Mouse (Mus musculus) 3T3-L1 (cell line): ENCODE data around the gene Tfcp2.
"Not testable (repeated sequence)": the region's sequence is repeated elsewhere in the genome, so short reads cannot be mapped to it uniquely, and the experiment has no call there.

Experiments used
- DNase-seq: peaks from one replicate; pipeline ENCODE4 v3.0.0-alpha.2; 2015; ENCODE audit warnings: low read depth, low spot score

Gene Tfcp2

DNA sequence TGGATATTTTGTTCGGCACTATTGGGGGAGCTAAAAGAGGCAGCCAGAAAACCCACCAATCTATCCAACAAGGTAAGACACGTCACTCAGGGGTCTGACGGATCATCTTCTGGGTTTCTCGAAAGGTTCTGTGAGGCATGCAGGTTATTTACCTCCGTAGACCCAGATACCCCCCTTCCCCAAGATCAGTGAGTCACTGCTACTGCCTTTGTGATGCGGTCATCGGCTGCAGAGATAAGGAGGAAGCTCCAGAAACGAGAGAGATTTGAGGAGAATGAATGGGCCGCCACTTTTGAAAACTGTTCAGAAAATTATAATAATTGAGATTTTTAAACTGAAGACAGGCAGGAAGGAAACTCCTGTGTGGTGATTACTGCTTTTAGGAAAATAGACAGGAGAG is 4.6 kb upstream of the Tfcp2 start:
- no peak for DNase-seq

DNA sequence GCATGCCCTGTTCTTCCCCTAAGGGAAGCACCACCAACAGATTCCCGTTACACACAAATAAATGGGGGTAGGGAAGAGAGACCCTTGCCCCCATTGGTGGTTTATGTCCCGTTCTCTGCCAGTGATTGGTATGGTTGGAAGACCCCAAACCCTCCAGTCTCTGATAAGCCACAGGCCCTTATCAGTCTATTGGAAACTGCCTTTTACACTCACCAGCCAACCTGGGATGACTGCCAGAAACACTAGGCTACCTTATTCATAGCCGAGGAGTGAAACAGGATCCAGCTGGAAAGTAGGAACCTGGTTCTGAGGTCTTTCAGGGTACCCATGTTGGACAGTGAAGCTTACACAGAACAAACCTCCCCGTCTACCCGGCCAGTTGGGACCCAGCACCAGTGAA is 4.2 kb upstream of the Tfcp2 start:
- DNase-seq, result peak; percentile 21

DNA sequence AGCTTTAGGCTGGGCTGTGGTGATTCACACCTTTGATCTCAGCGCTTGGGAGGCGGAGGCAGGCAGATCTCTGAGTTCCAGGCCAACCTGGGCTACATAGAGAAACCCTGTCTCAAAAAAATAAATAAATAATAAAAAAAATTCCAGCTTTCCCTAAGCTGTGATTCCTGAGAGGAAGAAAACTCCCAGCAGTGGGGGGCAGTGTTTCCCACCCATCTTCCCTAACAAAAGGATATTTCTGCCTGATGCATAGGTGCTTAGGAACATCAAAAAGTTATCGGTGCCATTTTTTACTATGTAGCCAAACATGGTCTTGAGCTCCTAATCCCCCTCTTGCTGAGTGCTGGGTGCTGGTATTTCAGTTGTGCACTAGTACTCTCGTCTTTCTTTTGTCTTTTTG is 1.5 kb downstream of the Tfcp2 start:
- peak; percentile 42 for DNase-seq

DNA sequence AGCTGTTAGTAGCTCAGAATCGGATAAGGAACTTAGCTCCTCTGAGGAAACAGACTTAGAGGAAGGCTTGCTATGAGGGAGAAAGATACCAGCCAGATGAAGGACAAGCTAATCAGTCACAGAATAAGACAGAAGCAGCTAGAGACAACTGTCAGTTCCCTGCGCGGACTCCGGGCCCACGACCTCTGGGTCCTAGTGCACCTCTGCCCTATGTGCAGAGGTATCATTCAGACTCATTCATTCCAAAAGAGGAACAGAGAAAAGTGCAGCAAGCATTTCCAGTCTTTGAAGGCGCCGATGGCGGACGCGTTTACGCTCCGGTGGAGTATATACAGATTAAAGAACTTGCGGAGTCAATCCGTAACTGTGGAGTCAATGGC is 8.2 kb downstream of the Tfcp2 start:
- DNase-seq, result not testable (repeated sequence)

DNA sequence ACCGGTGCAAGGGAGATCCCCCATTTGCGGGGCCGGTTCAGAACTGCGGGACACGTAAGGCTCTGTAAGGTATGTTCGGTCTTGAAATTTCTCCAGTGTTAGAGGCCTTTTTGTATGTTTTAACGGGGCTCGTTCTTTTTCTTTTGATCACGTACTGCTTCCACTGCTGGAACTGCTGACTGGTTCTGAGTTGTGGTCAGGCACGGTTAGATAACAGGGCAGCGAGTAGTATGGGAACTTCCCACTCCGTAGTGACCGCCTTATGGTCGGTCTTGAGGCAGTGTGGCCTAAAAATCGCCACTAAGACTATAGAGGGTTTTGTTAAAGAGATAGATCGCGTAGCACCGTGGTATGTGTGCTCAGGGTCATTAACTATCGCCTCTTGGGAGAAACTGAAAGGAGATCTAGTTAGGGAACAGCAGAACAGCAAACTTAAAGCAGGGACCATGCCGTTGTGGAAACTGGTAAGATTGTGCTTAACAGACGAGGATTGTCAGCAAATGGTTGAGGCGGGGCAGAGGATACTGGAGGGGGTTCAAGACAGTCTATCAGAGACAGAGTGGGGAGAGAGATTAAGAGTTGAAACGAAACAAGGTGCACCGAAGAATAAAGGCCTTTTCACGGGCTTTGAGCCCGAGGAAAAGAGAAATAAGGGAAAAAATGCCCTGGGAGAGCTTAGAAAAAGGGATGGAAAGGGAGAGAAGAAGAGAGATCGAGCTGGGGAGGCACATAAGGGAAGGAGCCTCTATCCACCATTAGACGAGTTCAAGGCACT is 8.7 kb downstream of the Tfcp2 start:
- DNase-seq, result not testable (repeated sequence)

DNA sequence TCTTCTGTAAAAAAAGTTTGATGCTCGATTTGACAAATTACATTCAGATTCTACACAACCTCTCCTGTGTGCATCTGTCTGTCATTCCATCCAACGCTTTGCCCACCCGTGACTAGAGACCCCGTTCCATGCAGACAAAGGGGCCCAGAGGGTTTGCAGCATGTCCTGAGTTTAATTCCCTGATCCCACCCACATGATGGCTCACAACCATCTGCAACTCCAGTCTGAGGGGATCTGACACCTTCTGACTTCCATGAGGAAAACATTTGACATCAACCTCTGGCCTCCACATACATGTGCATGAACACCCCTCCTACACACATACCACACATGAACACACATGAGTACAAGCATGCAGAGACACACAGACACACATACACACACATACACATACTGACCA is 10.4 kb downstream of the Tfcp2 start:
- DNase-seq, result no peak

DNA sequence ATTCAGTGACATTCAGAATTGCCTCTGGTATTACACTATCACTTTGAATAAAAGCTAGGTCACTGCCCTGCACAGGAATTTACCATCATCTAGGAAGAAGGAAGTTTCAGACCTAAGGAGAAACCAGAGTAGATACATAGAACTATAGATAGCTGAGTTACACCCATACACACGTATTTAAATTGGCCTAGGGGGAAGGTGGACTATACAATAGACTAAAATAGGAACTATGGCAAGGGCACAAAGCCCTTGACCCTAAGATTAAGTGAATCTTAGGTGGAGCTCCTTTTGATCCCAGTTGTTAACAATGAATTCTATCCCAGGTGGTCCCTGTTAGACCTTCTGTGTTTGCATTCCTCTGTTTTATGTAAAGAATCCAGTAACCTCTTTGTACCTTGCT is 10.8 kb downstream of the Tfcp2 start:
- not testable (repeated sequence) for DNase-seq

DNA sequence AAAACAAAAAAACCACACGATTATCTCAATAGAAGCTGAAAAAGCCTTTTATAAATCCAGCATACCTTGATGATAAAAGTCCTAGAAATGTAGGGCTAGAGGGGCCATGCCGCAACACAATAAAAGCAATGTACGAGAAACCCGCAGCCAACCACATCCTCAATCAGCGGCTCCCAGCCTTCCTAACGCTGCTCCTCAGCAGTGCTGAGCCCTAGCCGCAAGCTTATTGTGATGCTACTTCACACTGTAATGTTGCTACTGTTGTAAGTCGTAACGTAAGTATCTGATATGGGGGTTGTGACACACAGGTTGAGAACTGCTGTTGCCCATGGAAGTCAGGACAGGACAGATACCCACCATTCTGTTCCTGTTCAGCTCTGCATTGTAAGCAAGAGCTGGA is 12.4 kb downstream of the Tfcp2 start:
- DNase-seq, result no peak

DNA sequence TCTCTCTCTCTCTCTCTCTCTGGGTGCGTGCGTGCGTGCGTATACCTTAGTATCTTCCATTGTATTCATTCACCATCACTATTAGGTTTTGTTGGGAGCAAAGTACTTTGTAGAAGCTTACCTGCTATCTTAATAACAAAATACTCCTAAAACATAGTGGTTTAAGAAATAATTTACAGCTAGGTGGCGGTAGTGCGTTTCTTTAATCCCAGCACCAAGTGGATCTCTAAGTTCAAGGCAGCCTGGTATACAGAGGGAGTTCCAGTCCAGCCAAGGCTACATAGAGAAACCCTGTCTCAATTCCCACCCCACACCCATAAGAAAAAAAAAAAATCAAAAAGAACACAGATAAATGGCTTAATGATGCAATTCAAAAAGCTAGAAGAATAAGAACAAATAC is 13.9 kb downstream of the Tfcp2 start:
- DNase-seq, result peak; percentile 85

DNA sequence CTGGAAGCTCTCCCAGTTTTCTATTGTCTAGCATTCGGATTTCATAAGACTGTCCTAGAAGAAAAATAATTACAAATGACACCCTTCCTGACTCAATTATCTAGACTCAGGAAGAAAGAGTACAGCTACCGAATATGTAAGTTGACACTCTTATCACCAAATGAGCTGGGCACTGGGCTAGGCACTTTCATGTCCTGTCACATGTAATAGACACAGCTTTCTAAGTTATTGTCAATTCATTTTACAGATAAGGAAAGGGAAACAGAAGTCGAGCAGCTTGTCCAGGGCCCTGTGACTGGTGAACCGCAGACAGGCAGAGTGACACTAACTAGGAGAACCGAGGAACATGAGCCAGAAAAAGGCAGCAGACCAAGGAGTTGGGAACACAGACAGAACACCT is 23.9 kb downstream of the Tfcp2 start:
- no peak for DNase-seq

DNA sequence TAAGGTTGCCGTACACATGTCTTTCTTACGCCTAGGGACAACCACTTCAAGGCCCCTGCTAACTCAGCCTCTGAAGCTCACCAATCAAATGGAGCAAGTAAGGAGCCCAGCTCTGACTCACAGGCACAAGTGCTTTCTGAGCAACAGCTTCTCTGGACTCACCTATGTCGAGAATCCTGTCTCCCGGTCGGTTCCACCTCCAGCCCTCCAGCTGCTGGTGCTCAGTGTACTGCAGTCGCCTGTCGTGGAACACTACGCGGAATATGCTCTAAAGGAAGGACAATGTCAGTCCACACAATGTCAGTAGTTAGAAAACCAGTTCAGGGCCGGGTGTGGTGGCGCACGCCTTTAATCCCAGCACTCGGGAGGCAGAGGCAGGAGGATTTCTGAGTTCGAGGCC is 26.4 kb downstream of the Tfcp2 start:
- DNase-seq, result no peak

DNA sequence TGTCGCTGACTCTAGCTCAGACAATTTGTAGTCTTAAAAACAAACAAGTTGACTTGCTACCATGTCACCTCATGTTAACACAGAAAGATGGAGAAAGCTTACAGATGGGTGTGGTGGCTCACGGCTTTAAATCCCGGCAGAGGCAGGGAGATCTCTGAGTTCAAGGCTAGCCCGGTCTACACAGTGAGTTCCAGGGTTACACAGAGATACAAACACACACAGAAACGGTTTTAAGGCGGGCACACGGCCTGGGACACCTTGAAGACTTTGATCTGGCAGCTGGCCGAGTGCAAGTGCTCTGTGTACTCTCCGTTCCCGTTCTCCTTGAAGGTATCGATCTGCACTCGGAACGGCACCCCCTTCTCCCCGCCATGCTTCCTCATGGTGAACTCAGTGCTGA is 31.5 kb downstream of the Tfcp2 start:
- no peak for DNase-seq

DNA sequence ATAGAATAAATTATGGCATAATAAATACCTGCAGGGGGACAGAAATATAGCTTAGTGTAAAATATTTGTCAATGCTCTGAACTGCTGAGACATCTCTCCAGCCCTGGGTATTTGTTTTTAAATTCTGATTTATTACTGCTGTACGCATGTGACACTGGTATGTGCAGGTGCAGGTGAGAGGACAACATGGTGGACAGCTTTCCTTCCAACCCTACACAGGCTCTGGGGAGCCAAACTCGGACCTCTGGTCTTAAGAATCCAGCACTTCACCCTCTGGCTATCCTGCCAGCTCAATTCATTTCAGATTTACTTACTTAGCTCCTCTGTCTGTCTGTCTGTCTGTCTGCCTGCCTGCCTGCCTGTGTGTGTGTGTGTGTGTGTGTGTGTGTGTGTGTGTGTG is 36.7 kb downstream of the Tfcp2 start:
- DNase-seq, result no peak

DNA sequence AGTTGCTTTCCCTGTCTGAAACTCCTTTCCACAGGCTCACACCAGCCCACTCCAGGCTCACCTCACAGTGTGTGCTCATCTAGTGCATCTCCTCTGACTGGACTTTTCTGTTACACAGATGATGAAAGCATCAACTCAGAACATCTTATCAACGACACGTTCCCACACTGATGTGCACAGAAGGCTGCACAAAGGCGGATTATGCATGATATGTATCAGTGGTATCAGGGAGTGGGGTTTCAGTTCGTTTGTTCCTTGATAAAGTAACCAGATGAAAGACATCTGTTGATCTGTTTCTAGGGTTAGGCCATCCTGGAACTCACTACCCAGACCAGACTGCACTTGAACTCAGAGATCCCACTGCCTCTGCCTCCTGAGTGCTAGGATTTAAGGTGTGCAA is 38.4 kb downstream of the Tfcp2 start:
- no peak for DNase-seq

DNA sequence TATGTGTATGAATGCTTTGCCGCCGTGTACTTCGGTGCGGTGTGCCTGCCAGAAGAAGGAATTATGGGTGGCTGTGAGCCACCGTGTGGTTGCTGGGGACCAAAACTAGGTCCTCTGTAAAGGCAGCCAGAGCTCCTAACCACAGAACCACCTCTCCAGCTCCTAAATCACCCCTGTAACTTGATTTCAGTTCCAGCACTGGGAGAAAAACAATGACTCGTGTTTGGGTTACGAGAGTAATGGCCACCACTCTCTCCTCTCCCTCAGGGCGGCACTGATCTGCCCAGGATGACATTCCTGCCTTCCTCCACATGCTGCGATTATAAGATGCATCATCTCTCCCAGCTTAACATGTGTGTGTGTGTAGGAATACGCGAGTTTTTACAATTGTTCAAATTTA is 41.7 kb downstream of the Tfcp2 start:
- DNase-seq, result peak; percentile 83

DNA sequence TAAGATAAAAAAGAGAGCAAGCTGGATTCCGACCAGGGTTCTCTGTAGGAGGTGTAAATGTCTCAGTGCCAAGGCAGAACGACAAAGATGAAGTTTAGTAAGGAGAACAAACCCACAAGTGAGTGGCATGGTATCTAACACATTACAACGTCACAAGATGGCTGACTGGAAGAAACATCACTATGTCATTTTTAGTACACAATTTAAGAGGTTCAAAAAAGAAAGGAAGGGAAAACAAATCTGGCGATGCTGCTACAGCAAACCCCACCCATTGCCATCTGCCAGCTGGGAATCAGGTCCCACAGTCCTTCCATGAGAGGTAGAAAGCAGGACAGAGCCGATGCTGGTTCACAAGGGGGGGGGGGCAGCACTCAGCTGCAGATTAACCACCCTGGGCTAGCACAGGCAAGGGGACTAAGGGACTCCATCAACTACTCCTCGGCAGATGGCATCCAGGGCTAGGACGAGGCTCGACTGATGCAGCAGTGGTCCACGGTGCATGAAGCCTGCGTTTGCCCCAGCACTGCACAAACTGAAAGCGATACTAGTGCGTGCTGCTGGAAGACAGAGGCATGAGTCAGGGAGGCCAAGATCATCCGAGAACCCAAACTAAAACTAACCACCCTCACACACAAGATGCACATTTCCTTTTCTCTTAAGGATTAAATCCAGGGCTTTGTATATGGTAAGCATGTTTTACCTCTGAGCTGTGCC is 43.2 kb downstream of the Tfcp2 start:
- peak; percentile 34 for DNase-seq

DNA sequence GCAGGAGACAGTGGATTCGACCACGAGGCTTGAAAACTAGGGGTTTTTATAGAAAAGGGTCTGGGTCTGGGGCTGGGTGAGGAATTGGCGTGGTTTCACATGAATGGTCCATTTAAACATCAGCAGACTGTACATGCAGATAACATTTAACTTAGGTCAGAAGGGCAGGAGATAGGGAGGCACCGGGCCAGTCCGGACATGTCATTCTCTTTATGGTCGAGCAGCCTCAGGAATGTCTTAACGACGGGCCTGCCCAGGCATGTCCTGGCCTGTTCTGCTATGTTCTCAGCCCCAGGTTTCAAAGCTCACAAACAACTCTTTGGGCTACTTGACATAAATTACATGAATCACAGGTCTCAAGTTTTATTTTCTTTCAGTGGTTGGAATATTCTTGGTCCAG is 52.3 kb downstream of the Tfcp2 start:
- not testable (repeated sequence) for DNase-seq

DNA sequence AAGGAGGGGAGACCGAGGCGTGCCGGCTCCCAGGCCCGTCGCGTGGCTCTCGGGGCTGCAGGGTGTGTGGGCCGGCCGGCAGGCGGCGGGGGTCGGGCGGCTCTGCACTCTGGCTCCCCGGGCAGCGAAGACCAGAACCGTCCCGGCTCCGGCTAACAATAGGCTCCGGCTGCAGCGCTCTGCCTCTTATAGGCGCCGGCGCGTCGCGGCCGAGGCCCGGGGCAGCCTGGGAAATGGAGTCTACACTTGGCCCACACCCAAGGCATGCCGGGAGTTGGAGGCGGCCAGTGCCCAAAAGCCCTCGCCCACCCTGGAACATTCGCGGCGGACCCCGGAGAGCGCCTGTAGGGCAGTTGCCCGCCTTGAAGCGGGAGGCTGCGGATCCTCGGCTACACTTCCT is 56.7 kb downstream of the Tfcp2 start, which contains the start of gene Csrnp2:
Gene Csrnp2, minus strand, starts transcription at position 387 of the 400 bp plus-strand sequence.
- DNase-seq, result peak; percentile 87

DNA sequence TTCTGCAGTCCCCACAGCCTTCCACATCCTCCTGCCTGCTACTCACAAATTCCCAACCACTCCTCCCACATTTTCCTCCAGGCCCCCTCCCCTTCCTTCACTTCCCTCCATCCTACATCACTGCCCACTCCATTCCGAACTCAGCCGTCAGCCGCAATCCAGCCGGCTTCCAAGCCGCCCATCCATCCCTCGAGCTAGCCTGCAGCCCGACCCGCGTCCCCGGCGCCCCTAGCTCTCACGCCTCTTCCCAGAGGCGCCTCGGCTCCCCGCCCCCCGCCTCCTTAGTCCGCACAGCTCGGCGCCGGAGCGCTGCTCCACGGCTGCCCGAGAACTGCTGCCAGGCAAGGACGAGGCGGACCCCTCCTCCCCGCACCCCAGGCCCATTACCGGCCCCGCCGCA is 57.2 kb downstream of the Tfcp2 start:
- peak; percentile 60 for DNase-seq

DNA sequence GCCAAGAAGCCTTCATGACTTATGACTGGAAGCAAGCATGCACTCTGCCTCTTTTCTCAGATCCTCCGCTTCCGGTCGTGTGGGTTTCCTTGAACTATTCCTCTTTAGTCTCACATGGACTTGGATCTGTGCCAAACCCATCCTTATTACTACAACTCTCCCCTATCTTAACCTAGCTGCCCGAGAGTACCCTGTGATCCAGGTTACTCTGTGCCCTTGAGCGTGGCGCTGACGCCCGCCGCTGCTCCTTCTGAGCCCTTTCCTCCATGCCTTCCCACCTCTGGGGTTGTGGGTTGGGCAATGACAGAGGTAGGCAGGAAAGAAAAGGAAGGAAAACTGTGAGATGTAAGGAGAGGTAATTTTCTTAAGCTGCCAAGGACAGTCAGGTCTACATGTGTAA is 59.8 kb downstream of the Tfcp2 start:
- no peak for DNase-seq

DNA sequence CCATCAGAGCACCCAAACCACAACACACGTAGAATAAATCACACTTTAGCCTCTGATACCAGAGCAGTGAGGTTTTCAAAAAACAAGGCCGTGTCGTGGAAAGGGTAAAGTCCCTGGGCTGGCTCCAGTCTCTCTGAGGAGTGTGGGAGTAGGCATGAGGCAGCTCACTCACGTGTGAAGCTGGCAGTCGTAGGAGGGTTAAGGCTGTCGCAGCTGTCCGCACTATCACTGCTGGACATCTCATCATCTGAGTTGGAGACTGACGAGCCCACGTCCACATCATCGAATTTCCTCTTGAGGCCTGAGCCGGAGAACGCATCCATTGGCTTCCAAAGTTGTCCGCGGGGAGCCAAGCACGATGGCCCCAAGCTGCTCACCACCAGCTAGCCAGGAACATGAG is 62.5 kb downstream of the Tfcp2 start:
- DNase-seq, result no peak

DNA sequence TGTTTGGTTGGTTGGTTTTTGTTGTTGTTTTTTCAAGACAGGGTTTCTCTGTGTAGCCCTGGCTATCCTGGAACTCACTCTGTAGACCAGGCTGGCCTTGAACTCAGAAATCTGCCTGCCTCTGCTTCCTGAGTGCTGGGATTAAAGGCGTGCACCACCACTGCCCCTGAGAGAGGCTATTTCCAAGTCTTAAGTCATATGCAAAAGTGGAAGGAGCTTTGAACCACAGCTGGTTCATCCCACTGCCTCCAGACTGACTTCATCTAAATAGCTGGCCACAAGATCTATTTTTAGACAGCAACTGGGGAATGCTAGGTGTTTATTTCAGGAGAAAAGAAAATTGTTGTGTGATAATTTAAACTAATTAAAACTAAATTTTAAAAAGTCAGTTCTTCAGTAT is 63.5 kb downstream of the Tfcp2 start:
- DNase-seq, result not testable (repeated sequence)

DNA sequence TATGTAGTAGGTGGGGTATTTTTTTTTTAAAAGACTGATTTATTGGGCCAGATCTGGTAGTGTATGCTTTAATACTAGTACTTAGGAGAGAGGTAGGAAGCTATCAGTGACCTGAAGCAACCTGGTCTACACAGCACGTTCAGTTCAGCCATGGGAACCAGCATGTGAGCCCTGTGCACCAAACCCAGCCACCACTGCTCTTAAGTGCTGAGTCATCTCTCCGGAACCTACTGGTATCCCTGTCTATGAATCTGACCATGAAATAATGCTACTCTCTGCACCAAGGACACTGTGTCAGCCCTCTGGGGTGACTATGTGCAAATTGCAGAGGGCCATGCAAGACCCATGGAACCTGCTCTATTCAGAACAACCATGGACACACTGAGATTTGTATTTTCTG is 64.8 kb downstream of the Tfcp2 start:
- peak; percentile 27 for DNase-seq
